Mouse (Mus musculus) intestine, postnatal 0 days (tissue): ENCODE results near the gene Fam228a. TPM values are rescaled to one million over a fixed set of nuclear protein-coding genes. Genes with fewer than 3 reads are reported as not detected.
"Not testable (repeated sequence)": the region's sequence is repeated elsewhere in the genome, so short reads cannot be mapped to it uniquely, and the experiment has no call there.

Source experiments
- ATAC-seq: fragments of 200-750 bp; cut with Nextera tagmentation; 2 replicates; pipeline ENCODE4 v1.8.0; 2017; ENCODE audit warnings: mild to moderate bottlenecking, moderate TSS enrichment, moderate library complexity
- H3K27ac ChIP-seq: fragments of 300-500 bp; sonication (generic); 2 replicates; pipeline ENCODE4 v1.5.1; 2014; ENCODE audit warnings: mild to moderate bottlenecking, low read depth, low read length, moderate library complexity
- H3K27me3 ChIP-seq: fragments of 300-500 bp; sonication (generic); replicated peaks from 2 replicates; pipeline ENCODE4 v1.6.1; 2014; ENCODE audit warnings: low read length, mixed read lengths; ENCODE audit not compliant: control insufficient read depth, insufficient read depth
- H3K36me3 ChIP-seq: fragments of 300-500 bp; sonication (generic); 2 replicates; pipeline ENCODE4 v1.6.1; 2014; ENCODE audit warnings: mild to moderate bottlenecking, moderate library complexity; ENCODE audit not compliant: control insufficient read depth, insufficient read depth
- H3K4me1 ChIP-seq: fragments of 300-500 bp; sonication (generic); replicated peaks from 2 replicates; pipeline ENCODE4 v1.6.1; 2014; ENCODE audit warnings: antibody characterized with exemption, low read length, mixed read lengths; ENCODE audit not compliant: control insufficient read depth, insufficient read depth
- H3K4me2 ChIP-seq: fragments of 300-500 bp; sonication (generic); replicated peaks from 2 replicates; pipeline ENCODE4 v1.6.1; 2014; ENCODE audit warnings: low read depth, mild to moderate bottlenecking, moderate library complexity
- H3K4me3 ChIP-seq: fragments of 300-500 bp; sonication (generic); 2 replicates; pipeline ENCODE4 v1.5.1; 2014; ENCODE audit warnings: low read depth, low read length
- H3K9ac ChIP-seq: fragments of 300-500 bp; sonication (generic); 2 replicates; pipeline ENCODE4 v1.6.1; 2014; ENCODE audit warnings: mild to moderate bottlenecking, low read depth, low read length
- H3K9me3 ChIP-seq: fragments of 300-500 bp; sonication (generic); 2 replicates; pipeline ENCODE4 v1.6.1; 2016; ENCODE audit warnings: mixed run types; ENCODE audit not compliant: control insufficient read depth
- CTCF ChIP-seq: sonication (generic); IDR thresholded peaks from 2 replicates; pipeline ENCODE4 v1.5.1; 2016; ENCODE audit warnings: low read depth, mild to moderate bottlenecking, control low read depth, antibody characterized with exemption, moderate library complexity
- WGBS: fragments of 180-500 bp; shearing (Covaris S2); extraction: QIAGEN DNeasy Blood & Tissue Kit; methylation state at CpG from one replicate; pipeline ENCODE4 v1.1.7; 2014; 5-methylcytosine and 5-hydroxymethylcytosine counted together
- polyA plus RNA-seq: library from polyadenylated mRNA; unstranded; fragments of >200 nt; fragmentation: Nextera tagmentation; extraction: Ambion mirVana; gene quantifications from 2 replicates; pipeline ENCODE4 v1.2.1, GENCODE M21; 2015

Gene Fam228a
- polyA plus RNA-seq: 0.07 TPM in 1 of 2 replicates, not detected in the other

- Histone ChIP-seq H3K4me1 (no peaks in the 10 kb centered on the region), H3K9me3 (no peaks in the 10 kb centered on the region), H3K4me2 (no peak within 1 kb of the TSS), H3K4me3 (no peak within 1 kb of the TSS), H3K27me3 (no peaks in the 10 kb centered on the region), H3K36me3 (no peaks in the 10 kb centered on the region), H3K27ac (no peak within 1 kb of the TSS), H3K9ac (no peak within 1 kb of the TSS)
- no peak for TF ChIP-seq CTCF
- no peak for ATAC-seq
- WGBS: 93% methylated on average over 18 of the region's 18 CpGs
Observed at GRCm38 (mm10) chr12:4738031-4738576, at the start of gene Fam228a. Gene Fam228a (minus strand): TSS chr12:4738430.

- no peak overlapping the region for H3K4me2 ChIP-seq
- 81% methylated on average over 2 of the region's 2 CpGs for WGBS
- ATAC-seq: no peak
- H3K36me3 ChIP-seq: no peaks in the 10 kb centered on the region
- no peak overlapping the region for H3K9ac ChIP-seq
- no peaks in the 10 kb centered on the region for H3K4me1 ChIP-seq
- H3K9me3 ChIP-seq: no peaks in the 10 kb centered on the region
- no peak overlapping the region for H3K4me3 ChIP-seq
- TF ChIP-seq CTCF: no peak
- H3K27ac ChIP-seq: no peak overlapping the region
- no peaks in the 10 kb centered on the region for H3K27me3 ChIP-seq
Observed at GRCm38 (mm10) chr12:4784466-4784865, 46.2 kb upstream of the Fam228a start.

GRCm38 (mm10) chr12:4783598-4783997 lies 45.4 kb upstream of the Fam228a start:
- Histone ChIP-seq H3K4me3 (no peak overlapping the region), H3K9me3 (no peaks in the 10 kb centered on the region), H3K4me2 (no peak overlapping the region), H3K27ac (no peak overlapping the region), H3K36me3 (no peaks in the 10 kb centered on the region), H3K27me3 (no peaks in the 10 kb centered on the region), H3K4me1 (no peaks in the 10 kb centered on the region), H3K9ac (no peak overlapping the region)
- no peak for TF ChIP-seq CTCF
- no peak for ATAC-seq
- WGBS: 47% methylated on average over 5 of the region's 5 CpGs

- not testable (repeated sequence) for H3K4me3 ChIP-seq, H3K9ac ChIP-seq, H3K36me3 ChIP-seq, H3K4me2 ChIP-seq, H3K27ac ChIP-seq, H3K4me1 ChIP-seq, H3K9me3 ChIP-seq, ATAC-seq, H3K27me3 ChIP-seq
- 86% methylated on average over 8 of the region's 9 CpGs for WGBS
Observed at GRCm38 (mm10) chr12:4781725-4782404, 43.6 kb upstream of the Fam228a start.

- H3K27ac ChIP-seq: no peak overlapping the region
- no peak overlapping the region for H3K4me2 ChIP-seq
- no peaks in the 10 kb centered on the region for H3K36me3 ChIP-seq
- no peak overlapping the region for H3K9ac ChIP-seq
- H3K4me1 ChIP-seq: no peaks in the 10 kb centered on the region
- 81% methylated on average over 1 of the region's 1 CpGs for WGBS
- peak; percentile 42 for TF ChIP-seq CTCF
- ATAC-seq: no peak
- no peak overlapping the region for H3K4me3 ChIP-seq
- H3K27me3 ChIP-seq: no peaks in the 10 kb centered on the region
- H3K9me3 ChIP-seq: no peaks in the 10 kb centered on the region
Observed at GRCm38 (mm10) chr12:4781270-4781669, 43.0 kb upstream of the Fam228a start.

GRCm38 (mm10) chr12:4780245-4780644 lies 42.0 kb upstream of the Fam228a start:
- WGBS: 63% methylated on average over 2 of the region's 2 CpGs
- H3K27ac ChIP-seq: no peak overlapping the region
- H3K27me3 ChIP-seq: no peaks in the 10 kb centered on the region
- TF ChIP-seq CTCF: no peak
- no peak overlapping the region for H3K4me2 ChIP-seq
- no peaks in the 10 kb centered on the region for H3K9me3 ChIP-seq
- no peaks in the 10 kb centered on the region for H3K4me1 ChIP-seq
- no peak overlapping the region for H3K9ac ChIP-seq
- ATAC-seq: no peak
- H3K36me3 ChIP-seq: no peaks in the 10 kb centered on the region
- H3K4me3 ChIP-seq: no peak overlapping the region

- no peak overlapping the region for H3K9ac ChIP-seq
- no peaks in the 10 kb centered on the region for H3K36me3 ChIP-seq
- H3K4me3 ChIP-seq: no peak overlapping the region
- no peak overlapping the region for H3K4me2 ChIP-seq
- no peak for ATAC-seq
- H3K27me3 ChIP-seq: no peaks in the 10 kb centered on the region
- no peaks in the 10 kb centered on the region for H3K4me1 ChIP-seq
- no peaks in the 10 kb centered on the region for H3K9me3 ChIP-seq
- TF ChIP-seq CTCF: no peak
- no peak overlapping the region for H3K27ac ChIP-seq
- 83% methylated on average over 6 of the region's 6 CpGs for WGBS
Observed at GRCm38 (mm10) chr12:4777734-4778133, 39.5 kb upstream of the Fam228a start.
